Mouse (Mus musculus) bone marrow macrophage, adult 2 months (primary cell): ENCODE measurements at regions not wholly inside any gene's neighbourhood (a gene's known extent, or its start where the extent isn't known, plus 50 kb on each side); places are given as distances from the start of the nearest gene placed in this dataset.

ENCODE experiments used
- CTCF ChIP-seq: IDR thresholded peaks from 2 replicates; pipeline ENCODE4 v1.5.1; 2012; ENCODE audit warnings: low read depth, mild to moderate bottlenecking, low read length, moderate library complexity
- POLR2A ChIP-seq: IDR thresholded peaks from 2 replicates; pipeline ENCODE4 v1.6.1; 2012; ENCODE audit warnings: mild to moderate bottlenecking, low read depth, low read length, borderline replicate concordance

- TF ChIP-seq POLR2A (no peak), CTCF (no peak)
These were observed 254.2 kb downstream of the AI593442 start for GRCm38 (mm10) chr9:52425413-52425812.
